Mouse (Mus musculus) heart, postnatal 14 days (tissue): Measurements from ENCODE around the gene Ltbp4. TPM values are rescaled to one million over a fixed set of nuclear protein-coding genes. Genes with fewer than 3 reads are reported as not detected.

Source experiments
- DNase-seq, 2 experiments: peaks; one replicate each; pipeline ENCODE4 v3.0.0; 2021 to 2022
- intact Hi-C: fragments of 180-260 bp; cut with DNase I; formaldehyde crosslinking; loops from one replicate; pipeline ENCODE4 v1.15.1; 2025
- long read RNA-seq, 2 experiments: library from polyadenylated mRNA; stranded (forward); transcript quantifications; one replicate each; pipeline ENCODE4 v2.0.0; 2021
- total RNA-seq, 2 experiments: library from RNA; stranded (reverse); gene quantifications; 2 replicates each; pipeline ENCODE4 v1.2.3; 2021

The Ltbp4 gene
- 100 to 1,000 TPM; 354 to 358 TPM for total RNA-seq
- long read RNA-seq, experiment 1, full-length matches to known transcripts: 290 of 457 reads
- long read RNA-seq, experiment 1, partial matches to known transcripts: 129 of 457 reads
- long read RNA-seq, experiment 1, other reads (novel, unspliced or antisense): 38 of 457 reads
- long read RNA-seq, experiment 2, full-length matches to known transcripts: 327 of 500 reads
- long read RNA-seq, experiment 2, partial matches to known transcripts: 131 of 500 reads
- long read RNA-seq, experiment 2, other reads (novel, unspliced or antisense): 42 of 500 reads

DNA sequence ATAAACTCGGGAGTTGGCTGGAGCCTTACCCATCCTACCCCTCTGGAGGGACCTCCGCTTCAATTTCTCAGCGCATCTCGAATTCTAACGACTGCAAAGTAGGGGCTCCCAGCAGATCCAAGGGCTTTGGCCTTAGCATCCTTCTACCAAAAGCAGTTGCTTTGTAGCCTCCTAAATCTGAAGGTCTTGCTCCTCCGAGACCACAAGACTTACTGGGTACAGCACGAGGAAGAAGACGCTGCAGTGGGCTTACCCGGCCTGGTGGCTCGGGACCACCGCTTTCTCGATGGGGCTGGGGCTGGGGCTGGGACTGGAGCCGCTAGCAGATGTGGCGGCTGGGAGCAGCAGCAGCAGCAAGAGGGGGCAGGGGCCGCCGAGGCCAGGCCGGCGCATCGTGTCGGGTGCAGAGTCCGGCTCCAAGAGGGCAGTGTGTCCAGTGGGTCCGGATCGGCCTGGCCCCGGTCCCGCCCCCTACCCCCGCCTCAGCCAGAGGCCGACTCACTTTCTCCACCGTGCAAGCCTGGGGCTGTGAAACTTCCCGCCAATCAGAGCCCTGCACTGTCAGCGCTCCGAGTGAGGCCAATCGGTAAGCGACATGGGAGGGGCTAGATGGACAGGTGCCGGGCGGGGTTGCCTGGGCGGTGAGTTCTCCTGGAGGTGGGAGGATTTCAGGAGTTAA lies at the start of gene Ltbp4:
Ltbp4 (minus strand) TSS at position 518 of the 679 bp plus-strand sequence.
- DNase-seq: peak in 1 of 2 experiments; percentile 24
- intact Hi-C loops: loop anchor here (2.0 to 5.0 kb wide), 4 partner anchors 109 to 350 kb away; partner anchors contain the start of genes Blvrb, Sptbn4 and Zfp607b

DNA sequence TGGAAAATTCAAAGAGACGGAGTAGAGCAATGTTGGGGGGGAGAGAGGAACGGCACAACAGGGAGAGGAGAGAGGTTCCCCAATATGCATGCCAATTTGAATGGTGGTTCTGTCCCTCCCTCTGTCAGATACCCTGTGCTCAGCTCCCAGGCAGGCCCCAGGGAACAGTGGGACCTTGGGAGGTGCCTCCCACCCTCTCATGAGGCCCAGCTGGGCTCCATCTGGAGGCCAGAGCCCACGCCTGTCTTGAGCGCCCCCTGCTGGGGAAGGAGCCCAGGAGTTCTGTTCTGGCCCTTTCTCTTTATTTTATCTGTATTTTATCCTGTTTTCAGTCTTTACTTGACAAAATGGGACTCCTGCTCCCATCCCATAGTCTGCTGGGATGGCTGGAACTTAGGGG lies 47.2 kb upstream of the Ltbp4 start:
- intact Hi-C loops: loop anchor here (1.0 to 5.0 kb wide), 2 partner anchors 48 to 87 kb away; no protein-coding TSS in a partner anchor
- peak; percentile 78 to 83 for DNase-seq

DNA sequence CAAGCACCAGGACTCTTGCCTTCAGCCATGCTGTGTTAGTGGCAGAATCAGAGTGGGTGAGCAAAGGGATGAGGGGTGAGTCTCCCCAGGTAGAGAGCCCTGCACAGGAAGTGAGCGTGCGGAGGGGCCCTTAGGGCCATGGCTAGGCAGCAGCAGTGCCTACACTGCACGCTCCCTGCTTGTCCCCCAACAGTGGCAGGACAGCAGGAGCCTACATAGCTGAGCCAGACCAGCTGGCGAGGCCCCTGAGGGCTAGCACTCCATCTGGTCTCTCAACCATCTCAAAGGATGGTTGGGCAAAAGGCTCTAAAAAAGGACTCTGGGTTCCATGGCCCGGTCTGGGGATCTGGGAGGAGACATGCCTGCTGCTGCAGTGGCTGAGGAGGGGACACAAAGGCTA lies 46.6 kb upstream of the Ltbp4 start:
- intact Hi-C loops: loop anchor here (1.0 kb wide), 1 partner anchor 48 kb away; no protein-coding TSS in a partner anchor
- no peak for DNase-seq

DNA sequence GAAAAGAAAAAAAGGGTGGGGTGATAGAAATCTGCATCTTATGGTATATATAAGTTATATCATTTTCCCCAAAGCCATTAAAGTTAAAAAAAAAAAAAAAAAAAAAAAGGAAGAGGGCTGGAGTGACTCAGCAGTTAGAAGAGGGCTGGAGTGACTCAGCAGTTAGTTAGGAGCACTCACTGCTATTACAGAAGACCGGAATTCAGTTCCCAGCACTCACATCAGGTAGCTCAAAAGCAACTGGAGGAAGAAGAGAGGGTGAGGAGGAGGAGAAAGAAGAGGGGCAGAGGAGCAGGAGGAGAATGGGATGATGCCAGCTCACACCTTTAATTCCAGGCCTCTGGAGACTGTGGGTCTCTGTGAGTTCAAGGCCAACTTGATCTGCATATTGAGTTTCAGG lies 45.7 kb upstream of the Ltbp4 start:
- no peak for DNase-seq
- intact Hi-C loops: no loop called here

DNA sequence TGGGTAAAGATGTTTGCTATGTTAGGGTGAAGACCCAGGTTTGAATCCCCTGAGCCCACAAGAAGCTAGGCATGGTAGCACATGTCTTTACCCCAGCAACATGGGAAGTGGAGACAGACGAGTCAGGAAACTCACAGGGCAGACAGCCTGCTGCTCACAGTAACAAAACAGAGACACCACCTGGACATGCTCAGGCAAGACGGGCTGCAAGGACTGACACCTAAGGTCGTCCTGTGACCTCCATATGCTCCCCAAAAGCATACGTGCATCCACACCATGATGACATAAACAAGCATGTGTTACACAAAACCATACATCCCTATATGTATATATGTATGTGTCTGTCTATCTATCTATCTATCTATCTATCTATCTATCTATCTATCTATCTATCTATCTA lies 44.1 kb upstream of the Ltbp4 start:
- intact Hi-C loops: no loop called here

DNA sequence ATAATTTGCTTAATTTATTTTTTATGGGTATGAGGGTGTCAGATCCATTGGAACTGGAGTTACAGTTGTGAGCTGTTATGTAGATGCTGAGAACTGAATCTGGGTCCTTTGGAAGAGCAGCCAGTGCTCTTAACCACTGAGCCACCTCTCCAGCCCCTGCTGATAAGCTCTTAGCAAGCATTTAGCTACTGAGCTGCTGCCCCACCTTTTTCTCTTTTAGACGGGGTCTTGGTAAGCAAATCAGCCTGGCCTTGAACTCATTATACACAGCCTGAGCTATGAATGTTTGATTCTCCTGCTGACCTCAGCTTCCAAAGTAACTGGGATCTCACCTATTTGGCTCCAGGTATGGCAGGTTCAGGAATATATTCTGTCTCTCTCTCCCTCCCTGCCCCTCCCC lies 43.5 kb upstream of the Ltbp4 start:
- no peak for DNase-seq
- intact Hi-C loops: no loop called here

More for the DNA sequence above, 44.1 kb upstream of the Ltbp4 start:
- DNase-seq: no peak

DNA sequence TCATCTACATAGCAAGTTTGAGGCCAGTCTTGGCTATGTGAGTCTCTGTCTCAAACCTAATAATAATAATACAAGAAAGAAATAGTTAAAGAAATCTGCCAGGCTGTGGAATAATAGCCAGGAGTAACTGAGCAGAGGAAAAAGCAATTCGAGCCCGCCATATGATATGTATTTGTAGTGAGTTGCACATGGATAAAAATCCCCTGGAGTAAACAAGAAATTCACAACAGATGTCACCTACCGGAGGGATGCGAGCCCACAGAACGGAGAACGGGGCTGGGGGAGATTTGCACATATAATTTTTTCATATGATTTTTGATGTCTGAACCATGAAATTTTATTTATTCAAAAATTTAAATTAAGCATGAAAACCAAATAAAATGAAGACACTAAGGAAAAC lies 42.3 kb upstream of the Ltbp4 start:
- intact Hi-C loops: no loop called here
- no peak for DNase-seq

DNA sequence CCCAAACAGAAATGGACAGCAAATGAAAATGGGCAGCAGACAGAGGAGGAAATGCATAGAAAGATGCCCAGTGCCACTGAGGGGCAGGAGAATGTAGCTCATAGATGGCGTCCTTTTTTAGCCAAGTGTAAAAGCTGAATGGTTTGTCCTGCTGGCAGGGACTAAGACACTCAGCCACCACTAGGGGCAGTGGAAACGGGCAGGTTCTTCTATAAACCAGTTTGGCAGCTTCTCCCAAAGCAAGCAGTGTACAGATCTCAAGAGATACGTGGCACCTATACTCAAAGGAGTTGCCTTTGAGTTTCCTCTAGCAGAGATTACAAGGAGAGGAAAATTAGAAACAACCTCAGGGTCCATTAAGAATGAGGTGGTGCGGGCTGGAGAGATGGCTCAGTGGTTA lies 40.9 kb upstream of the Ltbp4 start:
- peak in 1 of 2 experiments; percentile 22 for DNase-seq
- intact Hi-C loops: no loop called here

DNA sequence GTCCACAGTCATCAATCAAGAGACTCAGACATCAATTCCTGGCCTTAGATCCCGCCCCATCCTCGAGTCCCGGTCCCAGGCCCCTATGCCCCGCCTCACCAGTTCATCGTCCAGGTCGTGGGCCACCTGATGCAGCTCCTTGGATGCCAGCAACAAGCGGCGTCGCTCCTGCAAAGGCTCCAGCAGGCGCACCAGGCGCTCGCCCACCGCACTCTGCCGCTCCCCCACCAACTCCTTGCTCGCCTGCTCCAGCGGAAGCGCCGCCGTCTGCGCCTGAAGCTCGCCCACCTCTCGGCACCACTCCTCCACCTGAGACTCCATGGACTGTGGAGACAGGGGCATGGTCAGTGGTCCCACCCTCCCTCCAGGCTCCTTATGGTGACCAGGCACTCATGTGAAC lies 37.8 kb upstream of the Ltbp4 start:
- DNase-seq: no peak
- intact Hi-C loops: no loop called here

DNA sequence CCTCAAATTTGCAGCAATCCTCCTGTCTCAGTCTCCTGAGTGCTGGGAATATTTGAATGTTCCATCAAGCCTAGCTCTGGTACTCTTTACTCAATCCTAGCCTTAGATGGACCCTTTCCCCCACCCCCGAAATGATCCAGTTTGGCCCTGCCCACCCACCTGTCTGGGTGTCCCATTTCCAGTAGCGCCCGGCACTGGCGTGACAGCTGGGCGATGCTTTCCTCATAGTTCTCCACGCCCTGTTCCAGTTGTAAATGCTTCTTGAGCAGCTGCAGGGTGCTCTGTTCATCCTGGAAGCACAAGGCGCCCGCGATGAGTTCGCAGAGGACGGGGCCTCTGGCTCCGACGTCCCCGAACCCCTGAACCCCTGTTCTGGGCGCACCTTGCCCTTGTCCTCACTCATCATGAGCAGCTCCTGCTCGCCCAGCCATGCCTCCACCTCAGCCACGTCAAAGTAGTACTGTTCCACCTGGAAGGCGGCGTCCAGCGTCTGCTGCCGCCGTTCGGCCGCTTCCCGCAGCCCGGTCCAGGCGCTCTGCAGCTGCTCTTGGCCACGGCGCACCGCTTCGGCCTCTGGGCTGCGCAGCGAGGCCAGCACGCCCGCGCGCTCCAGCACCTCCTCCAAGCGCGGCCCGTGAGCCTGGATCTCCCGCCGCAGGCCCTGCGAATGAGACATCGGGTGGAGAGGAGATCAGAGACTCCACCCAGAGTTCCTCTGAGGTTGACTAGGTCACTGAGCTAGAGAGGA lies 34.4 kb upstream of the Ltbp4 start:
- DNase-seq: peak in 1 of 2 experiments; percentile 29
- intact Hi-C loops: no loop called here

DNA sequence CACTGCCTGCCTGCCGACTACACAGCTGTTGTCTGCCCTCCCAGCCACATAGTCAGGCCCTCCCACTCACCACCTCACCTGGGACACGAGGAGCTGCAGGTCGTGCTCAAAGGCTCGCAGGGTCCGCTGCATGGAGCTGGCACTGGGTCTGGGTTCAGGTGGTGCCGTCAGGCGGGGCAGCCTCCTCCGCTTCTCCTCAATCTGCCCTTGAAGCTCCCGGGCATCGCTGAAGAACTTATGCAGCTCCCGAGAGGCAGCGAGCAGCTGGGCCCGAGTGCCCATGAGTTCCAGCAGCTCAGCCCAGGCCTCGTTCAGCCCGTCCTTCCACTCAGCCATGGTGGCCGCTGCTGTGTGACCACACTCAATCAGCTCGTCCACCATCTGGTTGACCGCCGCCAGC lies 31.6 kb upstream of the Ltbp4 start:
- no peak for DNase-seq
- intact Hi-C loops: no loop called here

DNA sequence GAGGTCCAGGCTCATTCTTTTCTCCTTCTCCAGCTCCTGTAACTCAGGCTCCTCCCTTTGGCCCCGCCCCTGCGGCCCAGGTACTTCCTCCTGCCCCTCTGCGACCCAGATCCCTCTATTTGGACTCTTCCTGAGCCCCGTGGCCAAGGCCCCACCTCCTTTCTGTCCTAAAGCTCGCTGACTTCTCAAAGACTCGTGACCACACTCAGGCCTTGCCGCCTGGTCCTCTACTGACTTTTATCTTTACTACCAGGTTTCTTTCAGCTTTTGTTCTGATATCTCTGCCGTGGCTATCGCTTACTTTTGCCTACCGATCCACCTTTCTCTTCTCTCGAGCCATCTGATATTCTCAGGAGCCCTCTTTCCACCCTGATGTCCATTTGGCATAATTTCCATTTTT lies 30.5 kb upstream of the Ltbp4 start:
- intact Hi-C loops: no loop called here
- DNase-seq: no peak

DNA sequence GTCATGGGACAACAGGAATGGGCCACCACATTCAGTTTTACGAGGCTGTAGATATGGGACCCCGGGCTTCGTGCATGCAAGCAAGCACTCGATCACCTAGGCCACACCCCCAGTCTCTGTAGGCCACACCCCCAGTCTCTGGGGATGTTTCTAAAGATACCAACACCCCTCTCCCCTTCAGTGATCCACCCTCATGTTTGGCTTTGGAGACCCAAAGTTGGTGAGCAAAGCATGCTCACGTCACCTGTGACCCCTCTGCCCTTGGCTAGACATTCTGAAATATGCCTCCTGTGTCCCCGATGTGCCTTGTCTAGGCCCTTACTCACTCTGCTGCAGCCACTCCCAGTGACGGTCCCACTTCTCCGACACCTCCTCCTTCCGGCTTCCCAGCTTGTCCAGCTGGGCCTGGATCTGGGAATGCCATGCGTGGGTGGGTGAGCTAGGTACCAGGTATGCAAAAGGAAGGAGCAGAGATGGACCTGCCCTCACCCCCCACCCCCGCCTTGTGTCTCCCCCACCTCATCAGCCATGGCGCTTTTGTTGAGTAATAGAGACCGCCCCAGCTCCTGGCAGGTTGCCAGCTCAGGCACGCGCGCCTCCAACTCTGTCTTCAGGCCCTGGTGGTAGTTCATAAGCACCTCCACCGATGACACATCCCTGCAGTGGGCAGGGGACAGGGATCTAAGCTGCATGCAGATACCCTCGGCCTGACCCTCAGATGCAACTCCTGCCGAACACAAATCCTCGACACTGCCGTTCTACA lies 28.8 kb upstream of the Ltbp4 start:
- intact Hi-C loops: no loop called here
- no peak for DNase-seq

DNA sequence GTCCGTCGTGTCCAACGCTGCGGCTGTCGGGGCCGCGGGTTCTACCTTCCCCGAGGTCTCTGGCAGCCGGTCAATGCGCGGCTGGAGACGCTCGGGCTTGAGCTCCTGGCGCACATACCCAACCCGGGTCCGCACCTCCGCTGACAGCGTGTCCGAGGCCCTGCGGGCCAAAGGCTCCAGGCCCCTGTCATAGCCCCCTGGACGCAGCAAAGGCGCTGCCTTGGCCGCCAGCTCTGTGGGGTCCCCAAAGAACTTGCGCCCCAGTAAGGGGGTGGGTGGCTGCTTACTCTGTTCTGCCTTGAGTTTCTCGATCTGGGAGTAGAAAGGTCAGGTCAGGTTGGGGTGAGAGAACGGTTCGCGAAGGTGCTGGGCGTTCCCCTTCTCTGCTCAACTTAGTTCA lies 26.9 kb upstream of the Ltbp4 start:
- intact Hi-C loops: loop anchor here (5.0 kb wide), 1 partner anchor 83 kb away; the partner anchor contains the start of genes Blvrb and Sptbn4
- no peak for DNase-seq

DNA sequence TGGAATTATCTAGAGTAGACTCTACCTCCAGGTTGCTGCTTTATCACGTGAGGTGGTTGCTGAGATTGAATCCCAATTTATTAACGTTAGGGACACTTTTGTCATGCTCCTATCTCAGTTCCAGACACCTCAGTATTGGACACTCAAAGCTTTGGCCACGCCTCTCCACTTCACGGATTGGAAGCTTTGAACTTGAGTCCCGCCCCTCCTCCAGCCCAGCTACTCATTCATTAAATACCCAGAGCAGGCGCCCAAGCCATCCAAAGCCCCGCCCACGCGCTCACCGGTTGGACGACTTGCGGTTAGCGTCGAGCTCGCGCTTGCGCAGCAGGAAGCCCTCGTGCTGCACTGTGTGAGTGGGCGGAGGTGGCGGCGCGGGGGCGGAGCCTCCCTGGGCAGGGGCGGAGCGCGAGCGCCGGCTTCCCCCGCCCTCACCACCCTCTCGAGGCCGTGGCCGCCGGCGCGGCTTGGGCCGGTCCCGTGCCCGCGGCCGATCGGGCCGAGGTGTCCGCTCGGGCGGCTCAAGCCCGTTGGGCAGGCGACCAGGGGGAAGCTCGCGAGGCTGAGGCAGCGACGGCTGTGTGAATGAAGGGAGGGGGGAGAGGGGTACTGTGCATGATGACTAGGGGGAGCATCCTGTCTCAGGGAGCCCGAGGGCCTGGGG lies 23.9 kb upstream of the Ltbp4 start:
- peak; percentile 98 for DNase-seq
- intact Hi-C loops: loop anchor here (5.0 kb wide), 1 partner anchor 86 kb away; the partner anchor contains the start of genes Blvrb and Sptbn4

DNA sequence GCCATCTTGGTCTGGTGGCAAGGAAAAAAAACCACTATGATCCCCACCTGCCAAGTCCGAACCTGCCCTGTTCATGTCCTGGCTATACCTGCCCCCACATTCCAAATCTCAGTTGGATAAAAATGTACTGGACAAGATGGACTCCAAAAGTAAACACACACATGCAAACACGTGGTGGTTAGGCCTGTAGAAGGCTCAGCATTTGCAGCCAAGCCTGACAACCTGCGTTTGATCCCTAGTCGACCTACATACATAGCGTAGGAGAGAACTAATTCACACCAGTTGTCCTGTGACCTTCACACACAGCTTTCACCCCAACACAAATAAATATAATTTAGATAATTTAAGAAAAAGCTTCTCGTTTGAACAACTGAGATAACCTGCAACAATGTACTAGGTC lies 23.3 kb upstream of the Ltbp4 start:
- no peak for DNase-seq
- intact Hi-C loops: loop anchor here (5.0 kb wide), 1 partner anchor 87 kb away; the partner anchor contains the start of genes Blvrb and Sptbn4

DNA sequence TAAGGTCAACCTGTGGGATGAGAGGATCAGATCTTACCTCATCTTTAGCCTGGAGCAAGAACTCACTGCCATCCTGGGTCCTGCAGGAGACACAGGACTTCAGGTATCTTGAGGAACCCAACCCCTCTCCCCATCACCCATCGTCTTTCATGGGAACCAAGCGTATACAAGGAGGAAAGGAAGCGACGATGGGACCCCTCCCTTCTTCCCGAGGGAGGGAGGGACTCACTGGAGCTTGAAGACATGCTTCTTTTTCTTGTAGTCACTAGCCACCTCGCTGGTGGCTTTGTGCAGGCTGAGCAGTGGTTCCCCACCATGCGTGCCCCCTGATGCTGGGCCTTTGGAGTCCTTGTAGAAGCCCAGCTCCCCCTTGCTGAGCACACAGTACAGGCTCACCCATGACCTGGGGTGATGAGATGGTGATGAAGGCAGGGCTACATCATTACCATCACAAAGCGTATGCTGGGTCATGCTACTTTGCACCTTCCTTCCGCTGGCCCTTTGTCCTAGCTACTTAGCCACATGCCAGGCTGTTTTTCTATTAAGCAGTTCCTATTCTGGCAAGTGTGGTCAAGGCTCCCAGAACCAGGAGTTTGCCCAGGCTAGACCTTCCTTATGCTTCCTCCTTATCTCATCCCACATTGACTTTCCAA lies 22.3 kb upstream of the Ltbp4 start:
- intact Hi-C loops: loop anchor here (5.0 kb wide), 1 partner anchor 87 kb away; the partner anchor contains the start of genes Blvrb and Sptbn4
- no peak for DNase-seq

DNA sequence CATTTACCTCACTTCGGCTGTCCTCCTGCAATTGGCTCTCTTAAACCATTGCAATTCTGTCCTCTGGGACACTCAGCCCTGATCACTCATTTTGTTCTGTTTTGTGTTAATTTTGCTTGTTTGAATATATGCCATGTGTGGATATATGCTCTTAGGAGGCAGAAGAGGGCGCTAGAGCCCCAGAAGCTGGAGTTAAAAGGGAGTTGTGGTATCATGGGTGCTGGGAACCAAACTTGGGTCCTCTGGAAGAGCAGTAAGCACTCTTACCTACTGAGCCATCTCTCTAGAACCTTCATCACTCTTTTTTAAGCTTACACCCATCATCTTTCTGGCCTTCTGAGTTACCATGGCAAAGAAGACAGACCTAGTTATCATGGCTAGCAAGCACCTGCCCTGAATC lies 21.7 kb upstream of the Ltbp4 start:
- intact Hi-C loops: no loop called here

DNA sequence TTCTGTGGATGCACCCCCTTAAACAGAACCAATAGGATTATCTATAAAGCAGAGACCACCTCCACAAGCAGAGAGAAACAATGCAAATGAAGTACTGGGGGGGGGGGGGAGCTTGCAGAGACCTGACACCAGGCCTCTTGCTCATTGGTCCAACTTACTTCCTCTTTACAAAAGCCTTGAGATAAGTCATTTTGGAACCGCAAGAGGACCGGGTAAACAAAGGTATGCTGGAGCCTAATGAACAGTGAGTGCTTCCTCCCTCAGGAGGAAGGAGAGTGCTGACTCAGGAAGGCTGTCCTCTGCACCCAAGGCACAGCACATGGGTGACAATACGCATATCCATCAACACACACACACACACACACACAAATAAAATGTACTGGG lies 20.1 kb upstream of the Ltbp4 start:
- intact Hi-C loops: no loop called here
- no peak for DNase-seq

More for the DNA sequence above, 21.7 kb upstream of the Ltbp4 start:
- no peak for DNase-seq
